Mouse (Mus musculus) MEL (cell line): ENCODE measurements at regions not wholly inside any gene's neighbourhood (a gene's known extent, or its start where the extent isn't known, plus 50 kb on each side); places are given as distances from the start of the nearest gene placed in this dataset.
"Not testable (repeated sequence)": the region's sequence is repeated elsewhere in the genome, so short reads cannot be mapped to it uniquely, and the experiment has no call there.

ENCODE experiments used
- DNase-seq: peaks from one replicate; pipeline ENCODE4 v3.0.0; 2011; ENCODE audit warnings: low read depth, low spot score
- H3K27ac ChIP-seq: 2 replicates; pipeline ENCODE4 v1.5.1; 2012; ENCODE audit warnings: low read depth, mild to moderate bottlenecking, control low read depth, low read length, moderate library complexity; ENCODE audit not compliant: control insufficient read depth
- H3K27me3 ChIP-seq, 2 experiments: fragments of 150-350 bp in 1 of 2; sonication (generic) in 1 of 2; 2 replicates each; pipeline ENCODE4 v1.6.1; 2012; ENCODE audit warnings: low read length in 2 of 2, mild to moderate bottlenecking in 2 of 2, improper control_type of control experiment in 1 of 2, moderate library complexity in 1 of 2; ENCODE audit not compliant: insufficient read depth in 2 of 2, control insufficient read depth in 1 of 2
- H3K36me3 ChIP-seq, 2 experiments: 2 replicates each; pipeline ENCODE4 v1.6.1; 2012 to 2014; ENCODE audit warnings: low read length in 2 of 2, improper control_type of control experiment in 1 of 2, inconsistent platforms in 1 of 2, mild to moderate bottlenecking in 1 of 2; ENCODE audit not compliant: insufficient read depth in 2 of 2, control insufficient read depth in 1 of 2
- H3K4me1 ChIP-seq, 2 experiments: fragments of 150-350 bp in 1 of 2; sonication (generic) in 1 of 2; 2 replicates each; pipeline ENCODE4 v1.6.1; 2012; ENCODE audit warnings: low read length in 2 of 2, improper control_type of control experiment in 1 of 2, mild to moderate bottlenecking in 1 of 2; ENCODE audit not compliant: insufficient read depth in 2 of 2, control insufficient read depth in 1 of 2
- H3K4me3 ChIP-seq, 2 experiments: fragments of 150-350 bp in 1 of 2; sonication (generic) in 1 of 2; 2 replicates each; pipeline ENCODE4 v1.5.1; 2012; ENCODE audit warnings: low read depth in 2 of 2, low read length in 2 of 2, mild to moderate bottlenecking in 2 of 2, moderate library complexity in 2 of 2, control low read depth in 1 of 2, improper control_type of control experiment in 1 of 2; ENCODE audit not compliant: control insufficient read depth in 1 of 2, insufficient read depth in 1 of 2
- H3K79me2 ChIP-seq: 2 replicates; pipeline ENCODE4 v1.6.1; 2012; ENCODE audit warnings: mild to moderate bottlenecking, low read length, moderate library complexity; ENCODE audit not compliant: control insufficient read depth, poor library complexity, insufficient read depth
- H3K9ac ChIP-seq: 2 replicates; pipeline ENCODE4 v1.6.1; 2012; ENCODE audit warnings: low read depth, mild to moderate bottlenecking, control low read depth, low read length, moderate library complexity; ENCODE audit not compliant: control insufficient read depth, poor library complexity, severe bottlenecking
- H3K9me3 ChIP-seq: fragments of 150-350 bp; sonication (generic); replicated peaks from 2 replicates; pipeline ENCODE4 v1.6.1; 2012; ENCODE audit warnings: mild to moderate bottlenecking, low read length, improper control_type of control experiment, moderate library complexity; ENCODE audit not compliant: insufficient read depth
- CHD1 ChIP-seq: IDR thresholded peaks from 2 replicates; pipeline ENCODE4 v1.6.1; 2012; ENCODE audit warnings: low read depth, mild to moderate bottlenecking, inconsistent platforms, low read length, improper control_type of control experiment
- E2F4 ChIP-seq: IDR thresholded peaks from 2 replicates; pipeline ENCODE4 v1.6.1; 2011; ENCODE audit warnings: low read depth, low read length, improper control_type of control experiment, borderline replicate concordance
- EP300 ChIP-seq, 2 experiments: IDR thresholded peaks; 2 replicates each; pipeline ENCODE4 v1.6.1; 2011; ENCODE audit warnings: improper control_type of control experiment in 2 of 2, low read length in 2 of 2, low read depth in 1 of 2, mild to moderate bottlenecking in 1 of 2
- ETS1 ChIP-seq: IDR thresholded peaks from 2 replicates; pipeline ENCODE4 v1.6.1; 2012; ENCODE audit warnings: low read depth, mild to moderate bottlenecking, inconsistent platforms, low read length, improper control_type of control experiment, moderate library complexity
- GATA1 ChIP-seq: IDR thresholded peaks from 2 replicates; pipeline ENCODE4 v1.6.1; 2011; ENCODE audit warnings: low read depth, low read length, improper control_type of control experiment
- HCFC1 ChIP-seq: IDR thresholded peaks from 2 replicates; pipeline ENCODE4 v1.6.1; 2012; ENCODE audit warnings: low read depth, mild to moderate bottlenecking, inconsistent platforms, low read length, improper control_type of control experiment, moderate library complexity
- KAT2A ChIP-seq: conservative IDR thresholded peaks from 2 replicates; pipeline ENCODE4 v1.6.1; 2012; ENCODE audit warnings: low read depth, low read length, improper control_type of control experiment, inconsistent platforms
- MAFK ChIP-seq: IDR thresholded peaks from 2 replicates; pipeline ENCODE4 v1.6.1; 2011; ENCODE audit warnings: low read depth, mild to moderate bottlenecking, low read length, improper control_type of control experiment, borderline replicate concordance
- MAZ ChIP-seq: IDR thresholded peaks from 2 replicates; pipeline ENCODE4 v1.6.1; 2012; ENCODE audit warnings: low read depth, mild to moderate bottlenecking, inconsistent platforms, low read length, improper control_type of control experiment
- MEF2A ChIP-seq: IDR thresholded peaks from 2 replicates; pipeline ENCODE4 v1.6.1; 2014; ENCODE audit warnings: low read depth, mild to moderate bottlenecking, inconsistent platforms, low read length, improper control_type of control experiment; ENCODE audit not compliant: poor library complexity, insufficient replicate concordance, severe bottlenecking; ENCODE audit errors: extremely low read depth
- MYC ChIP-seq: IDR thresholded peaks from 2 replicates; pipeline ENCODE4 v1.6.1; 2011; ENCODE audit warnings: low read depth, mild to moderate bottlenecking, low read length, improper control_type of control experiment, moderate library complexity
- NELFE ChIP-seq: IDR thresholded peaks from 2 replicates; pipeline ENCODE4 v1.6.1; 2011; ENCODE audit warnings: low read depth, low read length, improper control_type of control experiment
- POLR2AphosphoS2 ChIP-seq: IDR thresholded peaks from 2 replicates; pipeline ENCODE4 v1.6.1; 2011; ENCODE audit warnings: low read length, improper control_type of control experiment
- SMC3 ChIP-seq: IDR thresholded peaks from 2 replicates; pipeline ENCODE4 v1.6.1; 2011; ENCODE audit warnings: low read depth, low read length, improper control_type of control experiment
- TAL1 ChIP-seq: IDR thresholded peaks from 2 replicates; pipeline ENCODE4 v1.6.1; 2012; ENCODE audit warnings: mild to moderate bottlenecking, inconsistent platforms, low read length, moderate library complexity, mixed read lengths
- TBP ChIP-seq: IDR thresholded peaks from 2 replicates; pipeline ENCODE4 v1.8.0; 2011; ENCODE audit warnings: low read depth, low read length, improper control_type of control experiment
- TCF12 ChIP-seq: IDR thresholded peaks from 2 replicates; pipeline ENCODE4 v1.6.1; 2014; ENCODE audit warnings: low read depth, mild to moderate bottlenecking, inconsistent platforms, low read length, improper control_type of control experiment, moderate library complexity
- UBTF ChIP-seq: IDR thresholded peaks from 2 replicates; pipeline ENCODE4 v1.6.1; 2012; ENCODE audit warnings: low read depth, mild to moderate bottlenecking, inconsistent platforms, low read length, improper control_type of control experiment, moderate library complexity, borderline replicate concordance; ENCODE audit not compliant: insufficient read depth
- USF2 ChIP-seq, 2 experiments: IDR thresholded peaks; 2 replicates each; pipeline ENCODE4 v1.6.1; 2011 to 2012; ENCODE audit warnings: improper control_type of control experiment in 2 of 2, low read length in 2 of 2, borderline replicate concordance in 1 of 2, inconsistent platforms in 1 of 2, low read depth in 1 of 2, mild to moderate bottlenecking in 1 of 2; ENCODE audit not compliant: insufficient read depth in 1 of 2
- ZC3H11A ChIP-seq: IDR thresholded peaks from 2 replicates; pipeline ENCODE4 v1.6.1; 2012; ENCODE audit warnings: low read depth, mild to moderate bottlenecking, inconsistent platforms, low read length, improper control_type of control experiment
- ZKSCAN1 ChIP-seq: IDR thresholded peaks from 2 replicates; pipeline ENCODE4 v1.6.1; 2012; ENCODE audit warnings: low read depth, mild to moderate bottlenecking, inconsistent platforms, low read length, improper control_type of control experiment, moderate library complexity
- ZNF384 ChIP-seq: IDR thresholded peaks from 2 replicates; pipeline ENCODE4 v1.6.1; 2012; ENCODE audit warnings: low read depth, mild to moderate bottlenecking, inconsistent platforms, low read length, improper control_type of control experiment

- TF ChIP-seq SMC3 (no peak), E2F4 (no peak), POLR2AphosphoS2 (no peak), MAZ (no peak), ZNF384 (no peak), GATA1 (no peak), EP300 (IDR thresholded peaks at IDR 0.05; ENCODE audit: low read depth in 1 of 2, low read length in 2 of 2) (no peak), TAL1 (no peak), NELFE (no peak), TBP (no peak), ZC3H11A (no peak), HCFC1 (no peak), MEF2A (no peak), CHD1 (no peak), MAFK (no peak), TCF12 (no peak), ZKSCAN1 (no peak)
- no peak for DNase-seq
- Histone ChIP-seq H3K27me3 (no peaks in the 10 kb centered on the region), H3K4me1 (no peaks in the 10 kb centered on the region), H3K9ac (no peak overlapping the region), H3K36me3 (no peaks in the 10 kb centered on the region), H3K79me2 (no peaks in the 10 kb centered on the region), H3K27ac (no peak overlapping the region), H3K4me3 (no peak overlapping the region), H3K9me3 (no peaks in the 10 kb centered on the region)
Observed at GRCm38 (mm10) chr6:31140593-31140992, 181.7 kb upstream of the Klf14 start.

- Histone ChIP-seq H3K36me3 (no peaks in the 10 kb centered on the region), H3K9me3 (no peaks in the 10 kb centered on the region), H3K9ac (no peak overlapping the region), H3K27me3 (no peaks in the 10 kb centered on the region), H3K4me3 (no peak overlapping the region), H3K79me2 (no peaks in the 10 kb centered on the region), H3K4me1 (no peaks in the 10 kb centered on the region), H3K27ac (no peak overlapping the region)
- no peak for DNase-seq
- no peak for TF ChIP-seq MYC
- no peak for TF ChIP-seq GATA1
- TF ChIP-seq UBTF: no peak
- no peak for TF ChIP-seq KAT2A
- no peak for TF ChIP-seq MAFK
- TF ChIP-seq ZC3H11A: no peak
- TF ChIP-seq ETS1: no peak
- no peak for TF ChIP-seq USF2 (IDR thresholded peaks at IDR 0.05; ENCODE audit: borderline replicate concordance in 1 of 2, insufficient read depth in 1 of 2, low read depth in 1 of 2, low read length in 2 of 2)
- TF ChIP-seq HCFC1: no peak
- no peak for TF ChIP-seq NELFE
- TF ChIP-seq ZKSCAN1: no peak
- no peak for TF ChIP-seq TAL1
- TF ChIP-seq MEF2A: no peak
- no peak for TF ChIP-seq EP300 (IDR thresholded peaks at IDR 0.05; ENCODE audit: low read depth in 1 of 2, low read length in 2 of 2)
Observed at GRCm38 (mm10) chr6:31141486-31141885, 182.6 kb upstream of the Klf14 start.

GRCm38 (mm10) chr6:31142479-31143007 lies 183.7 kb upstream of the Klf14 start:
- H3K9me3 ChIP-seq, H3K4me3 ChIP-seq, H3K79me2 ChIP-seq, H3K9ac ChIP-seq, H3K4me1 ChIP-seq, H3K36me3 ChIP-seq, H3K27ac ChIP-seq, DNase-seq, H3K27me3 ChIP-seq: not testable (repeated sequence)
